Mouse (Mus musculus): ENCODE results near the gene Atp2b1.

DNA sequence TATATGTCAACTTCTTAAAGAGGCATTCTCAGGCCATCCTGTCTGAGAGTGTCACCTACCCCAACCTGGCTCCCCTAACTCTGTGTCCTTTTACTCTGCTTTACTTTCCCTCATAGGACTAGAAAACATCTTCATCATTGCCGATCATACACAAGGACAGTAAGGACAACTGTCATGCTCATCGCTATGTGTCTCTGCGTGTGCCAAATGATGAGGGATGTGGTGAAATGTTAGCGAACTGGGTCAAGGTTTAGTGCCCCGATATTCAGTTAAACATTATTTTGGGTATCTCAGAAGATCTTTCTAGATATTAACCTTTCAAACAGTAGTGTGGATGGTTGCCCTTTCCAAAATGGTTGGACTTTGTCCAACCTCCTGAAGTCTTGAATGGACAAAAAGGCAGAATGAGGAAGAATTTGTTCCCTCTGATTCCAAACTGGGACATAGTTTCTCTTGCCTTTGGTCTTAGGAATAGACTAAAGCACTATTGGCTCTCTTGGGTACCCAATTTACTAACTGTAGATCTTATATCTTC is 47.3 kb upstream of the Atp2b1 start:
- TF ChIP-seq CTCF (IDR thresholded peaks at IDR 0.05; ENCODE audit: borderline replicate concordance, insufficient read depth, low read depth, low read length) (no peak), POLR2A (IDR thresholded peaks at IDR 0.05; ENCODE audit: borderline replicate concordance, insufficient read depth, low read length) (no peak)

Measured in cerebellum, adult 2 months (tissue).